Mouse (Mus musculus) forebrain, embryonic 11.5 days (tissue): Measurements from ENCODE around the gene Evi2b. TPM values are rescaled to one million over a fixed set of nuclear protein-coding genes. Genes with fewer than 3 reads are reported as not detected.

Experiments
- ATAC-seq: fragments of 200-750 bp; cut with Nextera tagmentation; replicated peaks from 2 replicates; pipeline ENCODE4 v1.8.0; 2017; ENCODE audit warnings: moderate TSS enrichment; ENCODE audit not compliant: low FRiP score
- DNase-seq: peaks from one replicate; pipeline ENCODE4 v3.0.0-alpha.2; 2017; ENCODE audit warnings: low spot score
- H3K27ac ChIP-seq: fragments of 300-500 bp; sonication (generic); 2 replicates; pipeline ENCODE4 v1.5.1; 2014; ENCODE audit warnings: low read depth, low read length
- H3K27me3 ChIP-seq: fragments of 300-500 bp; sonication (generic); 2 replicates; pipeline ENCODE4 v1.6.1; 2014; ENCODE audit warnings: mild to moderate bottlenecking, low read length, mixed read lengths; ENCODE audit not compliant: control insufficient read depth, insufficient read depth
- H3K36me3 ChIP-seq: fragments of 300-500 bp; sonication (generic); 2 replicates; pipeline ENCODE4 v1.6.1; 2014; ENCODE audit warnings: mild to moderate bottlenecking, low read length, moderate library complexity, mixed read lengths; ENCODE audit not compliant: control insufficient read depth, insufficient read depth
- H3K4me1 ChIP-seq: fragments of 300-500 bp; sonication (generic); replicated peaks from 2 replicates; pipeline ENCODE4 v1.6.1; 2014; ENCODE audit warnings: low read length, mixed read lengths; ENCODE audit not compliant: control insufficient read depth, insufficient read depth
- H3K4me2 ChIP-seq: fragments of 300-500 bp; sonication (generic); 2 replicates; pipeline ENCODE4 v1.6.1; 2014; ENCODE audit warnings: low read depth, mild to moderate bottlenecking, low read length, moderate library complexity, mixed read lengths; ENCODE audit not compliant: severe bottlenecking
- H3K4me3 ChIP-seq: fragments of 300-500 bp; sonication (generic); 2 replicates; pipeline ENCODE4 v1.5.1; 2014; ENCODE audit warnings: low read depth, low read length
- H3K9ac ChIP-seq: fragments of 300-500 bp; sonication (generic); 2 replicates; pipeline ENCODE4 v1.6.1; 2014; ENCODE audit warnings: low read length
- H3K9me3 ChIP-seq: fragments of 300-500 bp; sonication (generic); 2 replicates; pipeline ENCODE4 v1.6.1; 2016; ENCODE audit warnings: low read length, mixed read lengths; ENCODE audit not compliant: control insufficient read depth
- WGBS: fragments of 180-500 bp; shearing (Covaris S2); extraction: QIAGEN DNeasy Blood & Tissue Kit; methylation state at CpG from one replicate; pipeline ENCODE4 v1.1.7; 2014; 5-methylcytosine and 5-hydroxymethylcytosine counted together
- polyA plus RNA-seq: library from polyadenylated mRNA; unstranded; fragments of >200 nt; fragmentation: Nextera tagmentation; extraction: Ambion mirVana; gene quantifications from 2 replicates; pipeline ENCODE4 v1.2.1, GENCODE M21; 2014

The Evi2b gene
- polyA plus RNA-seq, 1 experiment from 2014 or later = 0.21 TPM

GRCm38 (mm10) chr11:79535554-79535953 is 12.0 kb upstream of the Evi2b start:
- Histone ChIP-seq H3K4me2 (no peak overlapping the region), H3K27ac (no peak overlapping the region), H3K9ac (no peak overlapping the region), H3K4me1 (no peaks in the 10 kb centered on the region), H3K4me3 (no peak overlapping the region), H3K9me3 (no peaks in the 10 kb centered on the region), H3K36me3 (no peaks in the 10 kb centered on the region; the same call in 1 of the 2 replicates), H3K27me3 (no peaks in the 10 kb centered on the region)
- ATAC-seq = no peak
- no peak for DNase-seq
- 93% methylated on average over 4 of the region's 4 CpGs for WGBS

GRCm38 (mm10) chr11:79533950-79534690 is 10.6 kb upstream of the Evi2b start:
- 87% methylated on average over 8 of the region's 8 CpGs for WGBS
- Histone ChIP-seq H3K4me2 (no peak overlapping the region), H3K4me1 (no peaks in the 10 kb centered on the region), H3K4me3 (no peak overlapping the region), H3K27me3 (no peaks in the 10 kb centered on the region), H3K27ac (no peak overlapping the region), H3K36me3 (no peaks in the 10 kb centered on the region; the same call in 1 of the 2 replicates), H3K9ac (no peak overlapping the region), H3K9me3 (no peaks in the 10 kb centered on the region)
- ATAC-seq = no peak
- DNase-seq = no peak

GRCm38 (mm10) chr11:79533311-79533710 is 9.7 kb upstream of the Evi2b start:
- Histone ChIP-seq H3K4me1 (no peaks in the 10 kb centered on the region), H3K27me3 (no peaks in the 10 kb centered on the region), H3K9me3 (no peaks in the 10 kb centered on the region), H3K4me2 (no peak overlapping the region), H3K36me3 (no peaks in the 10 kb centered on the region; the same call in 1 of the 2 replicates), H3K9ac (no peak overlapping the region), H3K4me3 (no peak overlapping the region), H3K27ac (no peak overlapping the region)
- DNase-seq (no peak), ATAC-seq (no peak)
- WGBS = 87% methylated on average over 6 of the region's 6 CpGs

GRCm38 (mm10) chr11:79531485-79531884 is 7.9 kb upstream of the Evi2b start:
- DNase-seq = no peak
- Histone ChIP-seq H3K4me1 (no peaks in the 10 kb centered on the region), H3K36me3 (no peaks in the 10 kb centered on the region), H3K4me2 (no peak overlapping the region), H3K9ac (no peak overlapping the region), H3K4me3 (no peak overlapping the region), H3K9me3 (no peaks in the 10 kb centered on the region), H3K27me3 (no peaks in the 10 kb centered on the region), H3K27ac (no peak overlapping the region)
- no peak for ATAC-seq
- WGBS = 86% methylated on average over 4 of the region's 4 CpGs

- ATAC-seq = no peak
- H3K9ac ChIP-seq = no peak overlapping the region
- WGBS = 92% methylated on average over 11 of the region's 11 CpGs
- H3K4me2 ChIP-seq = no peak overlapping the region
- H3K4me3 ChIP-seq = no peak overlapping the region
- no peak for DNase-seq
- no peaks in the 10 kb centered on the region for H3K4me1 ChIP-seq
- no peaks in the 10 kb centered on the region for H3K27me3 ChIP-seq
- H3K9me3 ChIP-seq = no peaks in the 10 kb centered on the region
- no peaks in the 10 kb centered on the region for H3K36me3 ChIP-seq
- H3K27ac ChIP-seq = no peak overlapping the region
These were observed 7.2 kb upstream of the Evi2b start for GRCm38 (mm10) chr11:79530774-79531173.

GRCm38 (mm10) chr11:79530333-79530761 is 6.8 kb upstream of the Evi2b start, which contains the start of the genes Evi2 and Evi2a:
Evi2 (minus strand) TSS chr11:79530589.
Evi2a (minus strand) TSS chr11:79530609.
- 84% methylated on average over 7 of the region's 7 CpGs for WGBS
- H3K27ac ChIP-seq = no peak within 1 kb of the TSS
- H3K9me3 ChIP-seq = no peaks in the 10 kb centered on the region
- no peaks in the 10 kb centered on the region for H3K27me3 ChIP-seq
- ATAC-seq = no peak
- H3K4me1 ChIP-seq = no peaks in the 10 kb centered on the region
- H3K4me2 ChIP-seq = no peak within 1 kb of the TSS
- H3K36me3 ChIP-seq = no peaks in the 10 kb centered on the region
- no peak within 1 kb of the TSS for H3K9ac ChIP-seq
- H3K4me3 ChIP-seq = no peak within 1 kb of the TSS
- no peak for DNase-seq

GRCm38 (mm10) chr11:79529736-79530135 is 6.2 kb upstream of the Evi2b start:
- 96% methylated on average over 2 of the region's 2 CpGs for WGBS
- no peak for ATAC-seq
- no peak overlapping the region for H3K4me3 ChIP-seq
- DNase-seq = no peak
- H3K27me3 ChIP-seq = no peaks in the 10 kb centered on the region
- no peak overlapping the region for H3K4me2 ChIP-seq
- H3K36me3 ChIP-seq = no peaks in the 10 kb centered on the region
- no peaks in the 10 kb centered on the region for H3K4me1 ChIP-seq
- no peaks in the 10 kb centered on the region for H3K9me3 ChIP-seq
- no peak overlapping the region for H3K9ac ChIP-seq
- H3K27ac ChIP-seq = no peak overlapping the region

- no peak overlapping the region for H3K4me3 ChIP-seq
- no peaks in the 10 kb centered on the region for H3K4me1 ChIP-seq
- no peaks in the 10 kb centered on the region for H3K36me3 ChIP-seq
- H3K4me2 ChIP-seq = no peak overlapping the region
- no peak overlapping the region for H3K27ac ChIP-seq
- H3K27me3 ChIP-seq = no peaks in the 10 kb centered on the region
- no peak overlapping the region for H3K9ac ChIP-seq
- ATAC-seq (no peak), DNase-seq (no peak)
- 98% methylated on average over 6 of the region's 6 CpGs for WGBS
- H3K9me3 ChIP-seq = no peaks in the 10 kb centered on the region
These were observed 5.7 kb upstream of the Evi2b start for GRCm38 (mm10) chr11:79529226-79529625.

GRCm38 (mm10) chr11:79528601-79529000 is 5.0 kb upstream of the Evi2b start:
- H3K9me3 ChIP-seq = no peaks in the 10 kb centered on the region
- H3K4me2 ChIP-seq = no peak overlapping the region
- DNase-seq = no peak
- no peak for ATAC-seq
- H3K36me3 ChIP-seq = no peaks in the 10 kb centered on the region
- H3K4me1 ChIP-seq = no peaks in the 10 kb centered on the region
- H3K9ac ChIP-seq = no peak overlapping the region
- no peak overlapping the region for H3K4me3 ChIP-seq
- WGBS = 90% methylated on average over 3 of the region's 3 CpGs
- H3K27me3 ChIP-seq = no peaks in the 10 kb centered on the region
- no peak overlapping the region for H3K27ac ChIP-seq
